ENCODE assay signal across 31 mouse cellular contexts in genomic region chr3:84917903-84918679, GRCm38 (mm10).
DNase-seq lines count a peak whose midpoint lies in the region; ATAC-seq and TF ChIP-seq lines count a peak whose summit lies in the region.
"Had no signal": no experiment of that assay in that cellular context is flagged by ENCODE, and none has a peak within 500 bp of the region (broad histone marks: within the 10 kb centered on the region; RNA-seq: fewer than 3 reads in every experiment).

No protein-coding gene starts in this region.

- peak overlapping the region; percentile 23 for H3K27ac ChIP-seq in MEL (ENCODE audit: control insufficient read depth, low read depth, low read length)
- no peak overlapping the region for H3K27ac ChIP-seq in kidney, embryonic 14.5 days (ENCODE audit: low read depth, low read length)
- H3K27ac ChIP-seq: embryonic facial prominence, embryonic 13.5 days; forebrain, embryonic 10.5 days; hindbrain, embryonic 10.5 days; hindbrain, embryonic 15.5 days; limb, embryonic 13.5 days; midbrain, embryonic 12.5 days had no signal

- 0 out of 4 replicates have a peak overlapping the region, but pooled peaks of 1 of the 2 experiments have one; percentile 1 for H3K4me3 ChIP-seq in MEL (ENCODE audit: control insufficient read depth in 1 of 2, insufficient read depth in 1 of 2, low read depth in 2 of 2, low read length in 2 of 2)
- no peak overlapping the region for H3K4me3 ChIP-seq in kidney, embryonic 14.5 days (ENCODE audit: low read length)
- H3K4me3 ChIP-seq: embryonic facial prominence, embryonic 13.5 days; forebrain, embryonic 10.5 days; hindbrain, embryonic 10.5 days; hindbrain, embryonic 15.5 days; limb, embryonic 13.5 days; megakaryocyte, embryonic 14.5 days; midbrain, embryonic 12.5 days had no signal

- 0 out of 2 replicates have a peak overlapping the region, but pooled peaks have one; percentile 1 for H3K9ac ChIP-seq in MEL (ENCODE audit: control insufficient read depth, low read depth, low read length, poor library complexity, severe bottlenecking)
- H3K9ac ChIP-seq in kidney, embryonic 14.5 days (ENCODE audit: low read depth, low read length) = no peak overlapping the region
- H3K9ac ChIP-seq: embryonic facial prominence, embryonic 13.5 days; forebrain, postnatal 0 days; hindbrain, embryonic 15.5 days; limb, embryonic 13.5 days; midbrain, embryonic 12.5 days had no signal

- 0 out of 2 replicates have a peak, but pooled peaks have one; percentile 33 for ATAC-seq in frontal cortex, adult (ENCODE audit: low TSS enrichment)
- ATAC-seq in common myeloid progenitor, adult 5-6 weeks (replicated peaks; ENCODE audit: low read depth, poor library complexity, severe bottlenecking) = 0 out of 2 replicates have a peak, but pooled peaks have one; percentile 15
- no peak for ATAC-seq in kidney, embryonic 14.5 days (ENCODE audit: low FRiP score, low TSS enrichment)
- ATAC-seq: forebrain, postnatal 0 days; inflammation-experienced regulatory T-cells, adult 6 months; Patski had no signal

- no peak for DNase-seq in frontal cortex, postnatal 25 days (ENCODE audit: low spot score in 2 of 2)
- peak; percentile 56 for DNase-seq in MEL (ENCODE audit: low read depth, low spot score)
- DNase-seq in kidney, postnatal 36 days = no peak
- no peak for DNase-seq in spleen, postnatal 14 days (ENCODE audit: low spot score in 2 of 2)
- DNase-seq: adrenal gland, postnatal 25 days; B cell, adult 2 months; cerebellum, adult 8-10 months; forebrain, postnatal 0 days; gastrocnemius, postnatal 14 days; heart, adult 18-20 months; heart, postnatal 14 days; kidney, adult 18-20 months; kidney, postnatal 4 days; lung, postnatal 36 days; retina, postnatal 1 day; right cerebral cortex, postnatal 25 days; thymus, adult 2 months; thymus, postnatal 36 days had no signal

- TF ChIP-seq CTCF in MEL (IDR thresholded peaks at IDR 0.05 in 2 of 3, conservative IDR thresholded peaks at IDR 0.05 in 1 of 3; ENCODE audit: control insufficient read depth in 1 of 3, insufficient read depth in 1 of 3, low read depth in 2 of 3, low read length in 3 of 3, poor library complexity in 1 of 3, severe bottlenecking in 1 of 3) = no peak

- H3K4me2 ChIP-seq in kidney, embryonic 14.5 days (replicated peaks; ENCODE audit: low read depth, low read length) = no peak overlapping the region
- H3K4me2 ChIP-seq: embryonic facial prominence, embryonic 13.5 days; hindbrain, embryonic 15.5 days; limb, embryonic 13.5 days; liver, embryonic 11.5 days; midbrain, embryonic 12.5 days had no signal

- 82% methylated on average over 9 of the region's 9 CpGs for WGBS in kidney, embryonic 14.5 days

- no peaks in the 10 kb centered on the region for H3K27me3 ChIP-seq in MEL (ENCODE audit: control insufficient read depth in 1 of 2, insufficient read depth in 2 of 2, low read length in 2 of 2)
- H3K27me3 ChIP-seq in kidney, embryonic 14.5 days (ENCODE audit: control insufficient read depth, insufficient read depth, low read length) = no peaks in the 10 kb centered on the region
- H3K27me3 ChIP-seq: embryonic facial prominence, embryonic 13.5 days; hindbrain, embryonic 15.5 days; limb, embryonic 13.5 days; megakaryocyte, embryonic 14.5 days; midbrain, embryonic 12.5 days; Patski had no signal

- no peak for TF ChIP-seq EP300 in MEL (IDR thresholded peaks at IDR 0.05; ENCODE audit: low read depth in 1 of 2, low read length in 2 of 2)

- no peaks in the 10 kb centered on the region for H3K9me3 ChIP-seq in MEL (replicated peaks; ENCODE audit: insufficient read depth, low read length)
- H3K9me3 ChIP-seq in kidney, embryonic 14.5 days (ENCODE audit: control insufficient read depth, low read length) = no peaks in the 10 kb centered on the region
- H3K9me3 ChIP-seq: embryonic facial prominence, embryonic 13.5 days; forebrain, embryonic 10.5 days; hindbrain, embryonic 10.5 days; hindbrain, embryonic 15.5 days; limb, embryonic 13.5 days; megakaryocyte, embryonic 14.5 days; midbrain, embryonic 12.5 days had no signal

- H3K36me3 ChIP-seq in MEL (ENCODE audit: control insufficient read depth in 1 of 2, insufficient read depth in 2 of 2, low read length in 2 of 2) = peaks cover 0 to 10% of the 10 kb centered on the region in 2 experiments; a peak in 2 of 4 replicates
- H3K36me3 ChIP-seq in kidney, embryonic 14.5 days (ENCODE audit: control insufficient read depth, insufficient read depth, low read length) = no peaks in the 10 kb centered on the region
- H3K36me3 ChIP-seq: embryonic facial prominence, embryonic 13.5 days; forebrain, embryonic 10.5 days; hindbrain, embryonic 10.5 days; hindbrain, embryonic 15.5 days; limb, embryonic 13.5 days; midbrain, embryonic 12.5 days had no signal

- no peaks in the 10 kb centered on the region; the same call in 1 of the 2 replicates for H3K79me2 ChIP-seq in MEL (ENCODE audit: control insufficient read depth, insufficient read depth, low read length, poor library complexity)

- no peak for TF ChIP-seq RAD21 in MEL (IDR thresholded peaks at IDR 0.05; ENCODE audit: low read depth, low read length)

- no peaks in the 10 kb centered on the region; a peak in 2 of 4 replicates for H3K4me1 ChIP-seq in MEL (ENCODE audit: control insufficient read depth in 1 of 2, insufficient read depth in 2 of 2, low read length in 2 of 2)
- H3K4me1 ChIP-seq in kidney, embryonic 14.5 days (ENCODE audit: control insufficient read depth, insufficient read depth, low read length) = no peaks in the 10 kb centered on the region
- H3K4me1 ChIP-seq: embryonic facial prominence, embryonic 13.5 days; forebrain, embryonic 10.5 days; hindbrain, embryonic 10.5 days; limb, embryonic 13.5 days; midbrain, embryonic 12.5 days had no signal

- TF ChIP-seq POLR2A in MEL (IDR thresholded peaks at IDR 0.05; ENCODE audit: control insufficient read depth in 1 of 2, insufficient read depth in 1 of 2, low read depth in 1 of 2, low read length in 2 of 2, poor library complexity in 1 of 2) = no peak

TF ChIP-seq in MEL, 35 proteins besides CTCF, POLR2A, EP300 and RAD21:
- TF ChIP-seq ZNF384 (IDR thresholded peaks at IDR 0.05; ENCODE audit: low read depth, low read length) = peak; percentile 80
- no peak for TF ChIP-seq SMC3 (IDR thresholded peaks at IDR 0.05; ENCODE audit: low read depth, low read length)
